13 mouse cellular contexts compared by ENCODE assay signal in the genomic region with DNA sequence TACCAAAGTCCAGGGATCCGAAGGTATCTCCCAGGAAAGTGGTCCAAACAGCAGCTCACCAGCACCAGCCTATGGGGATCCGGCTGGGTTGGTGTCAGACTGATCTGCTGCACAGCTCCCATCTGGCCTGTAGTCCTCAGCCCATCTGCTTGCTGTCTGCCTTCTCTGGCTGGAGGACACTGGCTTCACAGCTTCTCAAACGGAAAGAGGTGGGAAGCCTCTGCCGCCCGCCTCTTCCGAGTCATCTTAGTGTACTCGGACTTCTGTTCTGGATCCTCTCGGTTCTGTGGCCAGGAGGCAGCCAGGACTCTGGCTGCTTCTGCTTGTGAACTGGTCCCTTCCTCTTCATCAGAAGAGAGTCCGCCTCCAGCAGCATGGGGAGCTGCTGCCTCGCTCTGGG. TPM values are rescaled to one million over a fixed set of nuclear protein-coding genes. Genes with fewer than 3 reads are reported as not detected.
DNase-seq lines count a peak whose midpoint lies in the region; ATAC-seq lines count a peak whose summit lies in the region.
"Had no signal": no experiment of that assay in that cellular context is flagged by ENCODE, and none has a peak within 500 bp of the region (broad histone marks: within the 10 kb centered on the region; RNA-seq: fewer than 3 reads in every experiment).

No protein-coding gene starts in this region.

- H3K4me2 ChIP-seq in stomach, embryonic 16.5 days (ENCODE audit: low read depth, low read length): no peak overlapping the region
- H3K4me2 ChIP-seq: liver, embryonic 15.5 days had no signal

- no peak for ATAC-seq in stomach, embryonic 16.5 days (ENCODE audit: insufficient read depth, low FRiP score)
- ATAC-seq: activated CD4-positive, CD25-positive, alpha-beta regulatory T cell, adult 4 months had no signal

- H3K4me1 ChIP-seq in stomach, embryonic 16.5 days (ENCODE audit: control insufficient read depth, insufficient read depth, low read length): no peaks in the 10 kb centered on the region
- H3K4me1 ChIP-seq: liver, embryonic 15.5 days had no signal

- WGBS in stomach, embryonic 16.5 days: 81% methylated on average over 10 of the region's 10 CpGs

- H3K36me3 ChIP-seq in stomach, embryonic 16.5 days (ENCODE audit: control insufficient read depth, insufficient read depth, low read length): peaks cover 5% of the 10 kb centered on the region

- 0 out of 2 replicates have a peak overlapping the region, but pooled peaks have one; percentile 16 for H3K27ac ChIP-seq in stomach, embryonic 16.5 days (ENCODE audit: low read length)
- H3K27ac ChIP-seq: hindbrain, embryonic 10.5 days; liver, embryonic 15.5 days had no signal

- peak; percentile 98 for DNase-seq in heart, adult 11 months
- no peak for DNase-seq in heart, adult 8-10 months (ENCODE audit: low spot score)
- peak; percentile 17 for DNase-seq in urinary bladder, postnatal 25 days (ENCODE audit: low spot score)
- no peak for DNase-seq in urinary bladder, postnatal 10 days (ENCODE audit: low spot score)
- peak; percentile 13 to 22 for DNase-seq in layer of hippocampus, postnatal 25 days (ENCODE audit: extremely low spot score in 1 of 2, low spot score in 1 of 2)
- DNase-seq in kidney, postnatal 25 days: no peak
- no peak for DNase-seq in kidney, adult 18-20 months
- DNase-seq: cerebellum, adult 9-10 months; kidney, postnatal 14 days had no signal

- H3K9me3 ChIP-seq in stomach, embryonic 16.5 days (replicated peaks; ENCODE audit: control insufficient read depth, low read length): no peaks in the 10 kb centered on the region
- H3K9me3 ChIP-seq: hindbrain, embryonic 10.5 days; liver, embryonic 15.5 days had no signal

- no peaks in the 10 kb centered on the region for H3K27me3 ChIP-seq in stomach, embryonic 16.5 days (ENCODE audit: control insufficient read depth, insufficient read depth, low read length)
- H3K27me3 ChIP-seq: liver, embryonic 15.5 days had no signal

- H3K4me3 ChIP-seq in stomach, embryonic 16.5 days (replicated peaks; ENCODE audit: low read length): no peak overlapping the region
- H3K4me3 ChIP-seq: hindbrain, embryonic 10.5 days; liver, embryonic 15.5 days had no signal

- H3K9ac ChIP-seq in stomach, embryonic 16.5 days (ENCODE audit: low read length): no peak overlapping the region
- H3K9ac ChIP-seq: liver, embryonic 15.5 days had no signal

RNA-seq across cellular contexts. Expression of gene Tmem43, which starts 16.4 kb away (rescaled TPM):
- total RNA-seq in heart, adult 8-10 months (2022): 10 to 100 TPM; 22.0 to 29.4 (median 26.1) TPM
- total RNA-seq in layer of hippocampus, postnatal 25 days (2021): 10 to 100 TPM; 30.8 to 32.0 TPM
- polyA plus RNA-seq in stomach, embryonic 16.5 days (2015; fragmentation: Nextera tagmentation; extraction: Ambion mirVana): 56.8 and 64.3 TPM in 2 replicates

RNA-seq across cellular contexts. Expression of gene Chchd4, which starts 16.5 kb away (rescaled TPM):
- 10 to 100 TPM; 14.5 to 20.5 (median 16.6) TPM for total RNA-seq in heart, adult 8-10 months (2022)
- total RNA-seq in layer of hippocampus, postnatal 25 days (2021): 10 to 100 TPM; 18.9 to 19.7 TPM
- polyA plus RNA-seq in stomach, embryonic 16.5 days (2015; fragmentation: Nextera tagmentation; extraction: Ambion mirVana): 23.3 and 25.3 TPM in 2 replicates

RNA-seq across cellular contexts. Expression of gene Xpc, which starts 25.8 kb away (rescaled TPM):
- 10 to 100 TPM in 3 of 4 experiments, 1 to 10 TPM in 1; 9.6 to 11.0 (median 10.7) TPM for total RNA-seq in heart, adult 8-10 months (2022)
- 10 to 100 TPM; 12.6 to 14.2 TPM for total RNA-seq in layer of hippocampus, postnatal 25 days (2021)
- 12.7 and 14.9 TPM in 2 replicates for polyA plus RNA-seq in stomach, embryonic 16.5 days (2015; fragmentation: Nextera tagmentation; extraction: Ambion mirVana)

RNA-seq across cellular contexts. Expression of gene Lsm3, which starts 25.9 kb away (rescaled TPM):
- total RNA-seq in heart, adult 8-10 months (2022): 10 to 100 TPM; 61.4 to 69.1 (median 65.6) TPM
- 10 to 100 TPM; 35.8 to 38.4 TPM for total RNA-seq in layer of hippocampus, postnatal 25 days (2021)
- 175 and 191 TPM in 2 replicates for polyA plus RNA-seq in stomach, embryonic 16.5 days (2015; fragmentation: Nextera tagmentation; extraction: Ambion mirVana)

Comparison
In these comparisons a context has a peak if more than half of its experiments do, and no peak if none do; other contexts are left out.
1. DNase-seq: peak in heart, adult 11 months (single experiment), urinary bladder, postnatal 25 days (single experiment) and layer of hippocampus, postnatal 25 days (2 of 2); none in heart, adult 8-10 months (single experiment), urinary bladder, postnatal 10 days (single experiment), kidney, postnatal 25 days (0 of 2) and kidney, adult 18-20 months (single experiment).